Mouse (Mus musculus): ENCODE measurements at regions not wholly inside any gene's neighbourhood (a gene's known extent, or its start where the extent isn't known, plus 50 kb on each side); places are given as distances from the start of the nearest gene placed in this dataset.

GRCm38 (mm10) chr15:64532260-64533120 lies 285.0 kb upstream of the Gm21798 start:
- no peak overlapping the region for H3K4me3 ChIP-seq
- no peaks in the 10 kb centered on the region for H3K4me1 ChIP-seq
- no peaks in the 10 kb centered on the region for H3K9me3 ChIP-seq
- no peak for ATAC-seq (ENCODE audit: low FRiP score, low read depth)
- 80% methylated on average over 6 of the region's 6 CpGs for WGBS
- no peak overlapping the region for H3K27ac ChIP-seq (replicated peaks)
- H3K27me3 ChIP-seq, result no peaks in the 10 kb centered on the region
- H3K36me3 ChIP-seq, result no peaks in the 10 kb centered on the region
- no peak overlapping the region for H3K9ac ChIP-seq (replicated peaks)
- no peak overlapping the region for H3K4me2 ChIP-seq (replicated peaks)

- H3K9me3 ChIP-seq, result no peaks in the 10 kb centered on the region
- H3K9ac ChIP-seq (replicated peaks), result no peak overlapping the region
- no peak for ATAC-seq (ENCODE audit: low FRiP score, low read depth)
- no peaks in the 10 kb centered on the region for H3K4me1 ChIP-seq
- no peak overlapping the region for H3K4me3 ChIP-seq
- no peak overlapping the region for H3K27ac ChIP-seq (replicated peaks)
- no peaks in the 10 kb centered on the region for H3K36me3 ChIP-seq
- H3K4me2 ChIP-seq (replicated peaks), result no peak overlapping the region
- no peaks in the 10 kb centered on the region for H3K27me3 ChIP-seq
- 85% methylated on average over 2 of the region's 2 CpGs for WGBS
Observed at GRCm38 (mm10) chr15:64533169-64533795, 284.2 kb upstream of the Gm21798 start.

DNA sequence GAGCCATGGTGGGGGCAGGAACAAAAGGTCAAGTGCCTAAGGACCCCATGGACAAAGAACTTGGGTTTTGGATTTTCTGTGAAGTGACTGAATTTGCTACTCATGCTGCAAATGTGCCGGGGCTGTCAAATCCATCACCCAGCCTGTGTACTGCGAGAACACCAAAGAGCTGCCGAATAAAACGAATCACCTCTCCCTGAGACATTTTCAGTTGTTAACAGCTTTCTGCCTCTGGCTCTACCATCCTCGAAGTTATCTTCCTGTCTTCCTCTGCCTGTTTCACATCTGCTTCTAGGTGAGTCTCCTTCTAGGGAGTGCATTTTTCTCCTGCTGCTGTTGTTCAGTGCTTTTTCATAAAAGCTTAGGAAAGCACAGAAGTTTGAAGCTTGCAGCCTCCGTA lies 283.3 kb upstream of the Gm21798 start:
- no peak overlapping the region for H3K4me2 ChIP-seq (replicated peaks)
- H3K36me3 ChIP-seq, result no peaks in the 10 kb centered on the region
- ATAC-seq (ENCODE audit: low FRiP score, low read depth), result no peak
- no peak overlapping the region for H3K4me3 ChIP-seq
- H3K4me1 ChIP-seq, result no peaks in the 10 kb centered on the region
- 79% methylated on average over 6 of the region's 6 CpGs for WGBS
- no peaks in the 10 kb centered on the region for H3K9me3 ChIP-seq
- no peaks in the 10 kb centered on the region for H3K27me3 ChIP-seq
- H3K9ac ChIP-seq (replicated peaks), result no peak overlapping the region
- H3K27ac ChIP-seq (replicated peaks), result no peak overlapping the region

GRCm38 (mm10) chr15:64535160-64535559 lies 282.3 kb upstream of the Gm21798 start:
- Histone ChIP-seq H3K27ac (replicated peaks) (no peak overlapping the region), H3K4me1 (no peaks in the 10 kb centered on the region), H3K27me3 (no peaks in the 10 kb centered on the region), H3K9me3 (no peaks in the 10 kb centered on the region), H3K4me2 (replicated peaks) (no peak overlapping the region), H3K36me3 (no peaks in the 10 kb centered on the region), H3K9ac (replicated peaks) (no peak overlapping the region), H3K4me3 (no peak overlapping the region)
- ATAC-seq (ENCODE audit: low FRiP score, low read depth), result no peak
- WGBS, result 90% methylated on average over 2 of the region's 2 CpGs

- no peak overlapping the region for H3K4me2 ChIP-seq (replicated peaks)
- H3K9me3 ChIP-seq, result no peaks in the 10 kb centered on the region
- H3K9ac ChIP-seq (replicated peaks), result no peak overlapping the region
- no peak for ATAC-seq (ENCODE audit: low FRiP score, low read depth)
- WGBS, result 76% methylated on average over 3 of the region's 3 CpGs
- no peak overlapping the region for H3K27ac ChIP-seq (replicated peaks)
- H3K27me3 ChIP-seq, result no peaks in the 10 kb centered on the region
- no peaks in the 10 kb centered on the region for H3K4me1 ChIP-seq
- no peak overlapping the region for H3K4me3 ChIP-seq
- H3K36me3 ChIP-seq, result no peaks in the 10 kb centered on the region
Observed at GRCm38 (mm10) chr15:64541395-64541794, 276.1 kb upstream of the Gm21798 start.

DNA sequence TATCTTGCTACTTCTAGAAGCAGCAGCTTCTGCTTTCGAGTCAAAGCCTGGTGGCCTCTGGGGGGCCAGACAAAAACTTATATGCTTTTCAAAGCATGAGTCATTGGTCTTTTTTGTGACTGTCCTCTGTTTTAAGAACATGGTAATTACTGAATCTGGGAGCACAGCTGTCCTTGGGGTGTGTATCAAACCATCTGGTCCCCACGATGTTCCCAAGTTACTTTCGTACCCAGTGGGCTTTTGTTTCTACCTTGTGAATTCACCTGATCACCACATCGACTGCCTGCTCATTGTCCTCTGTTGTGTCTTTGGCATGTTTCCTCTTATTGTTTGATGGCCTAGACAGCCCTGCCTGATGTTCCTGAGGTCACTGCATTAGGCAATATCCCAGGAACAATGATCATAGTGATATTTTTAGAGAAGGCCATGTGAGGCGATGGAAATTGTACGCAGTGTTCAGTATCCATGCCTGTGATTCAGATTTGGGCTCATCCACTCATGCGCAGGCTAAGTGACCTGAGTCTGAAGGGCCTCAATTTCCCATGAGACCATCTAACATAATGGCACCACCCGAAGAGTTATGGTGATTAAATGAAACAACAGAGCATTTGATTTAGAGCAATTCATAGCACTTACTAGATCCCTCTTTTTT lies 275.1 kb upstream of the Gm21798 start:
- H3K9me3 ChIP-seq, result no peaks in the 10 kb centered on the region
- H3K9ac ChIP-seq (replicated peaks), result no peak overlapping the region
- ATAC-seq (ENCODE audit: low FRiP score, low read depth), result no peak
- no peak overlapping the region for H3K4me2 ChIP-seq (replicated peaks)
- no peak overlapping the region for H3K27ac ChIP-seq (replicated peaks)
- no peaks in the 10 kb centered on the region for H3K27me3 ChIP-seq
- H3K4me3 ChIP-seq, result no peak overlapping the region
- WGBS, result 87% methylated on average over 8 of the region's 8 CpGs
- no peaks in the 10 kb centered on the region for H3K4me1 ChIP-seq
- H3K36me3 ChIP-seq, result no peaks in the 10 kb centered on the region

DNA sequence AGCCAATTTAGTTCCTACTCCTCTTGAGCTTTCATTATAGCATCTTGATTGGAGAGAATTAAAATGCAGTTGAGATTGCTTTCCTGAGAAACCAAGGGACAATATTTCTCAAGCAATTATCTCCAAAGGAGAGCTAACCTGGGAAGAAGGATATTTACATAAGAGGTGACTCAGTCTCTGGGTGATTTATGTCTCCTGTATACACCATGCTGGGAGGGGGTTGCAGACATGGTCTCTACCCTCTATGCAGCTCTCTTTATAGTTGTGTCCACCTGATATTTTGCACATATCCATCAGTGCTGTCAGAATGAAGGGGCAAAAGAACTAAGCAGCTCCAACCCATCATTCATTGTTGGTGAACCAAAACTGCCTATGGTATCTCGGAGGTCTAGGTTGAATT lies 274.6 kb upstream of the Gm21798 start:
- Histone ChIP-seq H3K4me3 (no peak overlapping the region), H3K27ac (replicated peaks) (no peak overlapping the region), H3K36me3 (no peaks in the 10 kb centered on the region), H3K27me3 (no peaks in the 10 kb centered on the region), H3K4me1 (no peaks in the 10 kb centered on the region), H3K4me2 (replicated peaks) (no peak overlapping the region), H3K9ac (replicated peaks) (no peak overlapping the region), H3K9me3 (no peaks in the 10 kb centered on the region)
- WGBS, result 94% methylated on average over 1 of the region's 1 CpGs
- ATAC-seq (ENCODE audit: low FRiP score, low read depth), result no peak

- no peak overlapping the region for H3K9ac ChIP-seq (replicated peaks)
- H3K4me1 ChIP-seq, result no peaks in the 10 kb centered on the region
- no peaks in the 10 kb centered on the region for H3K27me3 ChIP-seq
- no peak overlapping the region for H3K27ac ChIP-seq (replicated peaks)
- ATAC-seq (ENCODE audit: low FRiP score, low read depth), result no peak
- no peak overlapping the region for H3K4me3 ChIP-seq
- no peaks in the 10 kb centered on the region for H3K9me3 ChIP-seq
- H3K4me2 ChIP-seq (replicated peaks), result no peak overlapping the region
- H3K36me3 ChIP-seq, result no peaks in the 10 kb centered on the region
Observed at GRCm38 (mm10) chr15:64546035-64546434, 271.5 kb upstream of the Gm21798 start.

GRCm38 (mm10) chr15:64557540-64557939 lies 260.0 kb upstream of the Gm21798 start:
- H3K9ac ChIP-seq (replicated peaks), result no peak overlapping the region
- no peaks in the 10 kb centered on the region for H3K4me1 ChIP-seq
- H3K36me3 ChIP-seq, result no peaks in the 10 kb centered on the region
- no peak for ATAC-seq (ENCODE audit: low FRiP score, low read depth)
- WGBS, result 98% methylated on average over 2 of the region's 2 CpGs
- no peaks in the 10 kb centered on the region for H3K27me3 ChIP-seq
- H3K9me3 ChIP-seq, result no peaks in the 10 kb centered on the region
- H3K27ac ChIP-seq (replicated peaks), result no peak overlapping the region
- no peak overlapping the region for H3K4me3 ChIP-seq
- no peak overlapping the region for H3K4me2 ChIP-seq (replicated peaks)

GRCm38 (mm10) chr15:64558220-64558619 lies 259.3 kb upstream of the Gm21798 start:
- ATAC-seq (ENCODE audit: low FRiP score, low read depth), result no peak
- H3K36me3 ChIP-seq, result no peaks in the 10 kb centered on the region
- H3K4me3 ChIP-seq, result no peak overlapping the region
- no peaks in the 10 kb centered on the region for H3K9me3 ChIP-seq
- H3K27ac ChIP-seq (replicated peaks), result no peak overlapping the region
- no peak overlapping the region for H3K9ac ChIP-seq (replicated peaks)
- H3K4me2 ChIP-seq (replicated peaks), result no peak overlapping the region
- no peaks in the 10 kb centered on the region for H3K4me1 ChIP-seq
- H3K27me3 ChIP-seq, result no peaks in the 10 kb centered on the region
- WGBS, result 80% methylated on average over 1 of the region's 1 CpGs

DNA sequence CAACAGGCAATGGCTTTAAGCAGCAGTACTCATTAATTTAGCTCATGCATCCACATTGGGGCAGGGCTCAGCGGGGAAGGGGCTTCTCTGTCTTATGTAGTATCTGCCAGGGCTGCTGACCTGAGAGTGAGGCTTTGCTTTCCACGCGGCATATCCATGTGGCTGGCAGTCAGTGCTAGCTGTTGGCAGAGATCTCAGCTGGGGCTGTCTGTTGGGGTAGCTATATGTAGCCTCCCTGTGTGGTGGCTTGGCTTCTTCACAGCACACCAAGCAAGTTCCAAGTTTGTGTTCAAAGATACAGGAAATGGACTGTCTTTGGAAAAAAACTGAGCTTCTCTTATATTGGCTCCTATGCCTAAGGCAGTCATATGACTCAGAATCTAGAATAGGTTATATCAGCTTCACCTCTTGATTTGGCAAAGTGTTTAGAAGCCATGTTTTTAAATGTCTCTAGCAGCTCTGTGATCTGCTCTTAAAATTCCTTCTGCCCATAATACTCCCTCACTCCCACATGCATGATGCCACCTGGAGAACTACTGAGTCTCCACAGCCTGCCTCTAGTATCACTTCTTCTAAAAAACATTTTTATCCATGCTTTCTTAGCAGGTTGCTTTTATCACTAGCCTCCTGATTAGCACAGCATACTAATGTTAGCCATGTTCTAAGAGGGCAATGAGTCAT lies 254.9 kb upstream of the Gm21798 start:
- Histone ChIP-seq H3K4me3 (no peak overlapping the region), H3K27me3 (no peaks in the 10 kb centered on the region), H3K4me2 (replicated peaks) (no peak overlapping the region), H3K36me3 (no peaks in the 10 kb centered on the region), H3K27ac (replicated peaks) (no peak overlapping the region), H3K9ac (replicated peaks) (no peak overlapping the region), H3K4me1 (no peaks in the 10 kb centered on the region), H3K9me3 (no peaks in the 10 kb centered on the region)
- 75% methylated on average over 3 of the region's 3 CpGs for WGBS
- no peak for ATAC-seq (ENCODE audit: low FRiP score, low read depth)

- Histone ChIP-seq H3K4me1 (no peaks in the 10 kb centered on the region), H3K9ac (replicated peaks) (no peak overlapping the region), H3K4me2 (replicated peaks) (no peak overlapping the region), H3K4me3 (no peak overlapping the region), H3K9me3 (no peaks in the 10 kb centered on the region), H3K27me3 (no peaks in the 10 kb centered on the region), H3K27ac (replicated peaks) (no peak overlapping the region), H3K36me3 (no peaks in the 10 kb centered on the region)
- ATAC-seq (ENCODE audit: low FRiP score, low read depth), result no peak
- WGBS, result 79% methylated on average over 3 of the region's 3 CpGs
Observed at GRCm38 (mm10) chr15:64564703-64565102, 252.8 kb upstream of the Gm21798 start.
